Mouse (Mus musculus) lung, adult 18-20 months (tissue): ENCODE data around the gene Srsf4.

Experiments
- DNase-seq, 2 experiments: peaks; one replicate each; pipeline ENCODE4 v3.0.0; 2022; ENCODE audit warnings: mixed read lengths in 2 of 2

The Srsf4 gene

GRCm38 (mm10) chr4:131916425-131916824 lies 43.0 kb downstream of the Srsf4 start:
- DNase-seq, result peak; percentile 78 to 88

- no peak for DNase-seq
Measured at GRCm38 (mm10) chr4:131917010-131917555, 43.7 kb downstream of the Srsf4 start.

GRCm38 (mm10) chr4:131918026-131918533 lies 44.7 kb downstream of the Srsf4 start:
- no peak for DNase-seq

DNA sequence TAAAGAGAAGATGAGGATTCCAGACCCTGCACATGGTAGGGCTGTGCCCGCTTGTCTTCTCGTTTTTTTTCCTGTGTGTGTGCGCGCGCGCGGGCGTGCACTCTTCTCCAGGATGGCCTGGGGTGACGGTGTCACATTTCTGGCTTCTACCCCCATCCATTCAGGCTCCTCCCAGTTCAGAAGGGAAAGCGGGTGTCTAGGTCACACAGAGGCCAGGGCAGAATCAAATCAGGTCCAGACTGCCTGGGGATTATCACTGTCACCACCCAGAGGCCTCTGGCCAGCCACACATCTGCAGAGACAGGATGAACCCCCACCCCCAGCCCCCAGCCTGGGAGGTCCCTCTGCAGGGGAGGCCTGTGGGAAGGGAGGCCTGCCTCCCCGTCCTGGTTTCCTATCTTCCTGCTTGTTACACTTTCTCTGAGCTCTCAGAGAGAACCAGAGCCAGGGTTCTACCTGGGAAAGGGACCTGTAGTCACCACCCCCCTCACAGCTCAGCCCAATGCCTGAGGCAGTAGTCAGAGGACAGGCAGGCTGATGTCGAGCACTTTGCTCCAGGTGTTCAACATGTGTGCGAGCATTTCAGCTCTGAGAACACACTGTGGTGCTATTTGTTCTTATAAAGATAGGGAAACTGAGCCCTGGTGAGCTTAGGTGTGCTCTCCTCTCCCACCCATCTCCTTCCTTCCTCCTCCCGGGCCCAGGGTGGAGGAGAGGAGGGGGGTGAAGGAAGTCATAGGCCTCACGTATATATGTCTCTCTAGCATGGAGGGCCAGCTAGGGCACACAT lies 45.5 kb downstream of the Srsf4 start:
- peak in 1 of 2 experiments; percentile 44 for DNase-seq

- DNase-seq, result no peak
Measured at GRCm38 (mm10) chr4:131919506-131920140, 46.2 kb downstream of the Srsf4 start.

- peak; percentile 46 to 54 for DNase-seq
Measured at GRCm38 (mm10) chr4:131920141-131920594, 46.8 kb downstream of the Srsf4 start.

GRCm38 (mm10) chr4:131920595-131921351 lies 47.4 kb downstream of the Srsf4 start:
- DNase-seq, result peak; percentile 39 to 50

- no peak for DNase-seq
Measured at GRCm38 (mm10) chr4:131921461-131922346, 48.3 kb downstream of the Srsf4 start, which contains the start of gene Tmem200b. Gene Tmem200b, plus strand, starts transcription at chr4:131921771.

GRCm38 (mm10) chr4:131922404-131922803 lies 49.0 kb downstream of the Srsf4 start:
- DNase-seq, result no peak

DNA sequence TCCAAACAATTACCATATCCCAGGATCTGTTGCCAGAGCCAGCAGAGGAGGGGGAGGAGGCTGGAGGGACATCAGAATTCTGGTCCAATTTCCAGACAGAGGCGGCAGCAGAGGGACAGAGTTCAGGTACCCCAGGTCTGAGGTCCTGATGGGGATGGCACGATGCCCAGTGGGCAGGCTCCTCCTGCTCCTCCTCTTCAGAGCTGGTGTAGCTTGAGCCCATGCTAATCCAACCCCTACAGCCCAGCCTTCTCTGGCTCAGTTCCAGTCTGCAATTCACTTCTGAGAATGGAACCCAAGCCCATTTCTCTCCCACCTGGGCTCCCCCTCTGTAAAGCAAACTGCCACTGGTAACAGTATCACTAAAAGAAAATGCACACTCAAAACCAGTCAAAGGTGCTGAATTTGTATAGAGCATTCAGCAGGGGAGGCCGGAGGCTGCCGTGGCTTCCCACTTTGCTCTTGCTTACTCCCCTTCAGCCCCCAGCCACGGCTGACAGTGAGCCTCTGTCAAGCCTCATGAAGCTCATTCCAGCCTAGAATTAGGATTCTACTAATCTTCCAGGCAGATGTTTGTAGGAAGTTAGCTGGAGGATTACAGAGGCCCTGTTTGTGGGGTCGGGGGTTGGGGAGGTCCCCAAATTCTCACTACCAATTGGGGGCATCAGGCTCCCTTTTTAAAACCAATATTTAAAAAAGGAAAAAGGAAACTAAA lies 50.8 kb downstream of the Srsf4 start:
- DNase-seq, result no peak

- no peak for DNase-seq
Measured at GRCm38 (mm10) chr4:131929146-131929545, 55.7 kb downstream of the Srsf4 start.

DNA sequence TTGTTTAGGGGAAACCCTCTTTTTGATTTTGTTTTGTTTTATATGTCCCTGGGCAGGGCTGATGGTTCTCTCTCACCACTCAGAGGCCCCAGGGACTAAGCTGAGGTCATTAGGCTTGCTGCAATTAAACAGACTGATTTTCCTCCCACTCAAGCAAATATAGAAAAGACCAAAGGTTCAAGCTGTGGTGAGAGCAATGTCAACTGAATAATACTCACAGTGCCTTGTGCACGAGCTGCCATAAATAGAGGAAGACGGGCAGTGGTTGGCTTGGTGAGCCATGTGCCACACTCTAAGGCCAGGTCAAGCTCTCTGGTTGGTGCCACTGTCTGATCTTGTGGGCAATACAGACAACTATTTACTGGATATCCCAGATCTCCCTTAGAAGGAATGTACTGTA lies 66.0 kb downstream of the Srsf4 start:
- no peak for DNase-seq

- DNase-seq, result no peak
Measured at GRCm38 (mm10) chr4:131940846-131941245, 67.4 kb downstream of the Srsf4 start.

DNA sequence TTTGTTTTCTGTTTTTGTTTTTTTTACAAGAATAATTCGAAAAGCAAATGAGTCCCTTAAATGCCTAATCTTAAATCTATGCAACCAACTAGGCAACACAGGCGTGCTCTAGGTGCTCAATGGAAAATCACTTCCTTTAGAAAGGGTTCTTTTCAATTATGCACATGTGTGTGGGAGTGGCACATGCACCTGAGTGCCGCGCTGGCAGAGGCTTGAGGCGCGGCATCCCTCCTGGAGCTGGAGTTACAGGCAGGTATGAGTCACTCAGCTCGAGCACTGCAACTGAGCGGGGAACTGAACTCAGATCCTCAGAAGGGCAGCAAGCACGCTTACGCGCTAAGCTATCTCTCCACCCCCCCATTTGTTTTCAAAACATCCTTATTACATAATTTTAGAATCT lies 74.4 kb downstream of the Srsf4 start:
- no peak for DNase-seq

GRCm38 (mm10) chr4:131949903-131950302 lies 76.5 kb downstream of the Srsf4 start:
- DNase-seq, result no peak

DNA sequence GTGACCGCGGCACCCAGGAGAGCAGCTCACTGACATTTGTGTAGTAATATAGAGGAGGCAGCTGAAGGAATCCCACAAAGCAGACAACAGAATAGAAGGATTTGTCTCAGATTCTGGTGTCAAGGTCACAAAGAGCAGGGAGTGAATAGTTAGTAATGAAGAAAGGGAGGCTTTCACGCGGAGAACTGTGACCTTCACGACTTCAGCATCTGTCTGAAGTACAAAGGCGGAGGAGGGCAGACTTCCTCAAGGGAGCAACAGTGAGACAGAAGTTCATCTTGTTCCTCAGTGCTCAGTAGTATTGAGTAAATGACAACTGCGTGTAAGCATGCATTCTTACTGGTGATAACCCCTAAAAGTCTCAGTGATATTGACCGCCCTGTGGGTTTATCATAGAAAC lies 77.2 kb downstream of the Srsf4 start:
- no peak for DNase-seq
